Mouse (Mus musculus): ENCODE results near the gene Kif28.
A peak's percentile ranks its signal among the peaks of the same experiment; 100 is the strongest.
"Not testable (repeated sequence)": the region's sequence is repeated elsewhere in the genome, so short reads cannot be mapped to it uniquely, and the experiment has no call there.

Kif28 gene

GRCm38 (mm10) chr1:179704150-179704549 is 40.9 kb downstream of the Kif28 start:
- DNase-seq (ENCODE audit: low spot score in 2 of 2): no peak

GRCm38 (mm10) chr1:179689479-179689878 is 55.6 kb downstream of the Kif28 start:
- no peak for DNase-seq (ENCODE audit: low spot score in 2 of 2)

GRCm38 (mm10) chr1:179688914-179689313 is 56.2 kb downstream of the Kif28 start:
- DNase-seq (ENCODE audit: low spot score in 2 of 2): no peak

GRCm38 (mm10) chr1:179688415-179688814 is 56.7 kb downstream of the Kif28 start:
- no peak for DNase-seq (ENCODE audit: low spot score in 2 of 2)

- no peak for DNase-seq (ENCODE audit: low spot score in 2 of 2)
Observed at GRCm38 (mm10) chr1:179687966-179688365, 57.1 kb downstream of the Kif28 start.

GRCm38 (mm10) chr1:179687305-179687704 is 57.8 kb downstream of the Kif28 start:
- no peak for DNase-seq (ENCODE audit: low spot score in 2 of 2)

- no peak for DNase-seq (ENCODE audit: low spot score in 2 of 2)
Observed at GRCm38 (mm10) chr1:179686781-179687180, 58.3 kb downstream of the Kif28 start.

GRCm38 (mm10) chr1:179686348-179686747 is 58.7 kb downstream of the Kif28 start:
- no peak for DNase-seq (ENCODE audit: low spot score in 2 of 2)

- DNase-seq (ENCODE audit: low spot score in 2 of 2): not testable (repeated sequence)
Observed at GRCm38 (mm10) chr1:179682753-179683152, 62.3 kb downstream of the Kif28 start.

GRCm38 (mm10) chr1:179679326-179679725 is 65.7 kb downstream of the Kif28 start:
- no peak for DNase-seq (ENCODE audit: low spot score in 2 of 2)

GRCm38 (mm10) chr1:179677031-179677430 is 68.0 kb downstream of the Kif28 start:
- no peak for DNase-seq (ENCODE audit: low spot score in 2 of 2)

GRCm38 (mm10) chr1:179674355-179674754 is 70.7 kb downstream of the Kif28 start:
- DNase-seq (ENCODE audit: low spot score in 2 of 2): no peak

GRCm38 (mm10) chr1:179668836-179669537 is 76.1 kb downstream of the Kif28 start:
- no peak for DNase-seq (ENCODE audit: low spot score in 2 of 2)

- peak; percentile 82 to 83 for DNase-seq (ENCODE audit: low spot score in 2 of 2)
Observed at GRCm38 (mm10) chr1:179668013-179668805, 76.9 kb downstream of the Kif28 start, which contains the start of gene Sccpdh. Gene Sccpdh, plus strand, starts transcription at chr1:179668210.

GRCm38 (mm10) chr1:179667450-179667849 is 77.6 kb downstream of the Kif28 start:
- DNase-seq (ENCODE audit: low spot score in 2 of 2): no peak

GRCm38 (mm10) chr1:179666971-179667370 is 78.1 kb downstream of the Kif28 start:
- DNase-seq (ENCODE audit: low spot score in 2 of 2): no peak

GRCm38 (mm10) chr1:179664309-179664930 is 80.7 kb downstream of the Kif28 start:
- no peak for DNase-seq (ENCODE audit: low spot score in 2 of 2)

GRCm38 (mm10) chr1:179663065-179663464 is 82.0 kb downstream of the Kif28 start:
- DNase-seq (ENCODE audit: low spot score in 2 of 2): no peak

GRCm38 (mm10) chr1:179651224-179651623 is 93.8 kb downstream of the Kif28 start:
- no peak for DNase-seq (ENCODE audit: low spot score in 2 of 2)

GRCm38 (mm10) chr1:179650284-179650683 is 94.8 kb downstream of the Kif28 start:
- no peak for DNase-seq (ENCODE audit: low spot score in 2 of 2)

GRCm38 (mm10) chr1:179649324-179649723 is 95.7 kb downstream of the Kif28 start:
- DNase-seq (ENCODE audit: low spot score in 2 of 2): no peak

- DNase-seq (ENCODE audit: low spot score in 2 of 2): not testable (repeated sequence)
Observed at GRCm38 (mm10) chr1:179648678-179649077, 96.4 kb downstream of the Kif28 start.

GRCm38 (mm10) chr1:179645980-179646268 is 99.1 kb downstream of the Kif28 start:
- no peak for DNase-seq (ENCODE audit: low spot score in 2 of 2)

All from spleen, postnatal 36 days (tissue).